Mouse (Mus musculus): ENCODE data around the gene Serpinb11.

Gene Serpinb11

GRCm38 (mm10) chr1:107360898-107361297 lies at the start of gene Serpinb11:
Gene Serpinb11 (plus strand): TSS chr1:107361198.
- no peak for DNase-seq

GRCm38 (mm10) chr1:107345979-107346378 lies 15.0 kb upstream of the Serpinb11 start:
- DNase-seq: no peak

- no peak for DNase-seq
Observed at GRCm38 (mm10) chr1:107346788-107347187, 14.2 kb upstream of the Serpinb11 start.

GRCm38 (mm10) chr1:107350392-107350791 lies 10.6 kb upstream of the Serpinb11 start:
- no peak for DNase-seq

- DNase-seq: no peak
Observed at GRCm38 (mm10) chr1:107351115-107351514, 9.9 kb upstream of the Serpinb11 start.

GRCm38 (mm10) chr1:107353046-107353445 lies 8.0 kb upstream of the Serpinb11 start:
- DNase-seq: no peak

GRCm38 (mm10) chr1:107365973-107366372 lies 5.0 kb downstream of the Serpinb11 start:
- no peak for DNase-seq

- DNase-seq: no peak
Observed at GRCm38 (mm10) chr1:107368944-107369343, 7.9 kb downstream of the Serpinb11 start.

GRCm38 (mm10) chr1:107376952-107377351 lies 16.0 kb downstream of the Serpinb11 start:
- DNase-seq: no peak

- DNase-seq: no peak
Observed at GRCm38 (mm10) chr1:107378368-107378767, 17.4 kb downstream of the Serpinb11 start.

GRCm38 (mm10) chr1:107381491-107381890 lies 20.5 kb downstream of the Serpinb11 start:
- no peak for DNase-seq

- DNase-seq: no peak
Observed at GRCm38 (mm10) chr1:107382404-107382803, 21.4 kb downstream of the Serpinb11 start.

GRCm38 (mm10) chr1:107384532-107384931 lies 23.5 kb downstream of the Serpinb11 start:
- no peak for DNase-seq

GRCm38 (mm10) chr1:107389753-107390152 lies 28.8 kb downstream of the Serpinb11 start:
- no peak for DNase-seq

GRCm38 (mm10) chr1:107397481-107397880 lies 36.5 kb downstream of the Serpinb11 start:
- no peak for DNase-seq

GRCm38 (mm10) chr1:107399355-107399754 lies 38.4 kb downstream of the Serpinb11 start, which contains the start of gene Serpinb7:
Gene Serpinb7 (plus strand): TSS chr1:107399655.
- DNase-seq: no peak

- DNase-seq: no peak
Observed at GRCm38 (mm10) chr1:107402082-107402481, 41.1 kb downstream of the Serpinb11 start.

GRCm38 (mm10) chr1:107414650-107415049 lies 53.7 kb downstream of the Serpinb11 start:
- no peak for DNase-seq

GRCm38 (mm10) chr1:107422487-107422886 lies 61.5 kb downstream of the Serpinb11 start:
- DNase-seq: no peak

All from kidney, postnatal 36 days (tissue).